Mouse (Mus musculus): ENCODE measurements around the gene Pgls. TPM values are rescaled to one million over a fixed set of nuclear protein-coding genes. Genes with fewer than 3 reads are reported as not detected.
A peak's percentile ranks its signal among the peaks of the same experiment; 100 is the strongest.

Pgls gene
- polyA plus RNA-seq, 1 experiment from 2014 or later, result 213 TPM

DNA sequence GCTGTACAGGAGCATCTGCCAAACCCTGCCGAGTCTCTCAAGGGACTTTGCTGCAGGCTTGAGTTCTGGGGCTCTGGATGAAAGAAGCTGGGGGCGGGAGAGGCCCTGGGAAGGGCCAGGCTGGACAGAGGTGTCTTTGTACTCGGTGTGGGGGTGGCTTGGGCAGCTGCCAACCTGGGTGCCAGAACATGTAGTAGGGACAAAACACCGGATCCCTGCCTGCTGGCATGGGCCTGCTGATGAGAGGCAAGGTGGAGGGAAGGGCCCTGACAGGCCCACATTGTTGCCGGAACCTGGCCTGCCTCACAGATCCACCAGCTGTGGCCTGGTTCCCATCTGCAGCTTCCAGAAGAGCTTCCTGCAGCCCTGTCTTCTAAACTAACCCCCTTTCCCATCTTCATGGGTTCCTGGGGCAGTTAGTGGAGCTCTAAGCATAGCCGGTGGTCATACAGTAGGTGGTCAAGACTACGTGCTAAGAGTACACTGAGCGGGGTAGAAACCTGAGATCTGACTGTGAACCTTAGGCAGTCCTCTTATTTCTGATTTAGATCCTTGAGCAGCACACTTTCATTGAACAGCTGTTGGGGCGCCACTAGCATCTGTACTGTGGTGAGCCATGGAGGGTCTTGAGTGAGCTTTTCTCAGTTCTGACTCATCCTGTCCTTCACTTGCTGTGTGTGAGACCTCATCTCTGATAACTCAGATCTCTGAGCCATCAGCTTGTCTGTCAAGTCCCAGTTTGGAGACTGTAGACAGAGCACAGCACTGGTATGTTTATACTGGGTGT is 18.9 kb upstream of the Pgls start:
- Histone ChIP-seq H3K4me3 (peak overlapping the region; percentile 66), H3K27ac (replicated peaks) (peak overlapping the region; percentile 80), H3K9ac (peak overlapping the region; percentile 18), H3K9me3 (no peaks in the 10 kb centered on the region), H3K27me3 (peaks cover 11% of the 10 kb centered on the region; the same call in 1 of the 2 replicates), H3K36me3 (no peaks in the 10 kb centered on the region), H3K4me2 (peak overlapping the region; percentile 84), H3K4me1 (replicated peaks) (peaks cover 53% of the 10 kb centered on the region)
- no peak for ATAC-seq (ENCODE audit: low read depth)
- WGBS, result 64% methylated on average over 9 of the region's 9 CpGs

DNA sequence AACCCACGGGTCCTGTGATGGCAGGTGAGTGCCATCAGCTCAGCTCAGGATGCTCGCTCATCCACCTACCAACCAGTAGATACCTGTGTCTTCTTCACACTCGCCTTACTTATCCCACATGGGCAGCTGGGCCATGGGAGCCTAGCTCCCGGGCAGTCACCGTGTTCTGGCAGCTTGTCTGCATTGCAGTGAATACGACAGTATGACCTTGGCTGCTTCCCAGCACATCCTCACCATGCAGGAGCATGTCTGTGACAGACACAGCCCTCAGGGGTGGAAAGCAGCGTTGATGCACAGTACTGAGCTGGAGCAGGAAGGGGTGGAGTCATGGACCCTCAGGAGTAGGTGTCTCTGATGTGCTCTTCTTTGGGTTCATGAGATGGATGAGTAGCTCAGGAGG is 17.6 kb upstream of the Pgls start:
- Histone ChIP-seq H3K9ac (no peak overlapping the region), H3K4me1 (replicated peaks) (peaks cover 40% of the 10 kb centered on the region), H3K4me2 (no peak overlapping the region), H3K9me3 (no peaks in the 10 kb centered on the region), H3K27ac (replicated peaks) (no peak overlapping the region), H3K27me3 (no peaks in the 10 kb centered on the region), H3K36me3 (peaks cover 1% of the 10 kb centered on the region; the same call in 1 of the 2 replicates), H3K4me3 (no peak overlapping the region)
- 71% methylated on average over 7 of the region's 7 CpGs for WGBS
- no peak for ATAC-seq (ENCODE audit: low read depth)

DNA sequence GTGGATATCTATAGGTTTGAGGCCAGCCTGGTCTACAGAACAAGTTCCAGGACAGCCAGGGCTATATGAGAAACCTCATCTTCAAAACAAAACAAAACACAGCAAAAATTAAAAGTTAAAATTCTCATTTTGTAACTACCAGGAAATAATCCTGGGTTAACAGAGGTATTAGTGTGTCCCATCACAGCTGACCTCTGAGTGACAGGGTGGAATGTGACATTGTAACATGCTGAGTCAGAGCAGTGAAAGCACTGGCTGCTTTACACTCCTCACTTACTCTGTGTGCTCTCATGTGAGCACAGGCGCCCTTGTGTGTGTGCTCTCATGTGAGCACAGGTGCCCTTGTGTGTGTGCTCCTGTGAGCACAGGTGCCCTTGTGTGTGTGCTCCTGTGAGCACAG is 17.0 kb upstream of the Pgls start:
- Histone ChIP-seq H3K4me3 (no peak overlapping the region), H3K27ac (replicated peaks) (no peak overlapping the region), H3K4me2 (no peak overlapping the region), H3K4me1 (replicated peaks) (peaks cover 44% of the 10 kb centered on the region), H3K9ac (no peak overlapping the region), H3K27me3 (no peaks in the 10 kb centered on the region), H3K36me3 (peaks cover 6% of the 10 kb centered on the region; the same call in 1 of the 2 replicates), H3K9me3 (no peaks in the 10 kb centered on the region)
- ATAC-seq (ENCODE audit: low read depth), result no peak
- WGBS, result 68% methylated on average over 1 of the region's 1 CpGs

DNA sequence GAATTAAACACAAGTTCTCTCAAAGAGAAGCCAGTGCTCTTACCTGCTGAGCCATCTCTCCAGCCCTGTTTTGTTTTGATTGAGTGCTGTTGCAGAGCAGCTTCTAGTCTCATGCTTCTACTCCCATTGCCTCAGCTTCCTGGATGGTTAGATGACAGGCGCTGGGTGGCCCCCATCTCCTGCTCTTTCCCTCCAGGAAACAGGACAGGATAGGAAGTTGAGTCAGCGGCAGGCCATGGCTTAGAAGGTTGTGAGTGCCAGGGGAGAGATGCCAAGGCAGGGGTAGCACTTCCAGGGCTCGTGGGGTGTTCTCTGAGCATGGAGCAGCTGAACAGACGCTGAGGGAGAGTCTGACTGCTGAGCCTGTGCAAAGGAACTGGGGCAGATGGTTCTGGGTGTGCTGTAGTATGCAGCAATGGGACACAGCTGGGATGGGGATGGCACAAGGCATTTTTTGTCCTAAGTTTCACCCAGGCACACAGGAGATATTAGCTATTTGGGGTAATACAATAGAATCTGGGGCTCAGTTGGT is 14.1 kb upstream of the Pgls start:
- Histone ChIP-seq H3K36me3 (peaks cover 31% of the 10 kb centered on the region), H3K9ac (no peak overlapping the region), H3K27me3 (no peaks in the 10 kb centered on the region), H3K4me1 (replicated peaks) (peaks cover 28% of the 10 kb centered on the region), H3K4me3 (no peak overlapping the region), H3K4me2 (no peak overlapping the region), H3K27ac (replicated peaks) (no peak overlapping the region), H3K9me3 (no peaks in the 10 kb centered on the region)
- ATAC-seq (ENCODE audit: low read depth), result no peak
- 82% methylated on average over 4 of the region's 4 CpGs for WGBS

DNA sequence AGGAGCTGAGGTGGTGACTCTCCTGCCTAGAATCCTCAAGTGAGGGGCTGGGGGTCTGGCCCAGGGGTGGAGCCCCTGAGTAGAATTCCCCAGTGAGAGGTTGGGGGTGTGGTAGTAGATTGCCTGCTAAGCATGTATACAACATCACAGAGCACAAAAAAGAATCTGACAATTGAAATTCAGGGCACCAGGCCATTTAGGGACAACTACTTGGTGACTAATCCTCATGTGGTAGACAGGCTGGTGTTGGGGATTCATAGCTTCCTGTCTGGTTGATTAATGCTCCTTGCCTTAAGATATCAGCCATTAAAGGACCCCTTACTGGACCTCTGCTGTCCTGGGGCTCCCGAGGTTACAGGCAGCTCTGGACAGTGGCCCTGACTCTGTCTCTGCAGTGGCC is 13.0 kb upstream of the Pgls start:
- H3K4me1 ChIP-seq (replicated peaks), result peaks cover 23% of the 10 kb centered on the region
- no peaks in the 10 kb centered on the region for H3K27me3 ChIP-seq
- no peak overlapping the region for H3K27ac ChIP-seq (replicated peaks)
- H3K36me3 ChIP-seq, result peaks cover 36% of the 10 kb centered on the region
- 53% methylated on average over 1 of the region's 1 CpGs for WGBS
- H3K4me2 ChIP-seq, result no peak overlapping the region
- no peak for ATAC-seq (ENCODE audit: low read depth)
- H3K4me3 ChIP-seq, result no peak overlapping the region
- no peak overlapping the region for H3K9ac ChIP-seq
- H3K9me3 ChIP-seq, result no peaks in the 10 kb centered on the region

DNA sequence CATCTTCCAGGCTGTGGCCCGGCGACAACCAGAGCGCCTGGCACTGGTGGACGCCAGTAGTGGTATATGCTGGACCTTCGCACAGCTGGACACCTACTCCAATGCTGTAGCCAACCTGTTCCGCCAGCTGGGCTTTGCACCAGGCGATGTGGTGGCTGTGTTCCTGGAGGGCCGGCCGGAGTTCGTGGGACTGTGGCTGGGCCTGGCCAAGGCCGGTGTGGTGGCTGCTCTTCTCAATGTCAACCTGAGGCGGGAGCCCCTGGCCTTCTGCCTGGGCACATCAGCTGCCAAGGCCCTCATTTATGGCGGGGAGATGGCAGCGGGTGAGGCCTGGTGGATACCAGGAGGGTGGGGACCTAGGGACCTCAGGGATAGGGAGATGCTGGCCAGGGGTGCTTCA is 12.5 kb upstream of the Pgls start:
- ATAC-seq (ENCODE audit: low read depth), result no peak

DNA sequence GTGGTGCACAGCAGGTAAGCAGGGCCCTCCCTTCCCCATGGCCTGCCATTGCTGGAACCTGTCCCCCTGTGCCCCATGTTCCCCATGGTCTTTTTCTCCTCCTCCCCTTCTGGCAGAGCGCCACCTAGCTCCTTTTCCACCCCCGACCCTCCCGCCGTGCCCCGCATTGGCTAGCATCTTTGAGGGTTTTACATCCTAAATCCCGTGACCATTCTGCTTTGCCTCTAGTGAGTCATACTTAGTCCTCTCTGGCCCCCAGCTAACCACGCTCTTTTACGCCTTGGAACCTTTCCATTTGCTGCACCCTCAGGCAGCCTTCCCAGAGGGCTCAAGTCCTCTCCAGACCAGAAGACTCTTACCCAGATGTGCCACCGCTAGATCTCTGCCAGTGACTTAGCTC is 11.8 kb upstream of the Pgls start:
- no peak; the same call in 1 of the 2 replicates for ATAC-seq (ENCODE audit: low read depth)
- Histone ChIP-seq H3K9me3 (no peaks in the 10 kb centered on the region), H3K27me3 (no peaks in the 10 kb centered on the region), H3K4me2 (no peak overlapping the region), H3K9ac (no peak overlapping the region), H3K4me1 (replicated peaks) (peaks cover 15% of the 10 kb centered on the region), H3K36me3 (peaks cover 48% of the 10 kb centered on the region), H3K27ac (replicated peaks) (no peak overlapping the region), H3K4me3 (no peak overlapping the region)
- 21% methylated on average over 9 of the region's 9 CpGs for WGBS

More for the DNA sequence above, 12.5 kb upstream of the Pgls start:
- Histone ChIP-seq H3K4me3 (no peak overlapping the region), H3K4me1 (replicated peaks) (peaks cover 19% of the 10 kb centered on the region), H3K27ac (replicated peaks) (0 out of 2 replicates have a peak overlapping the region, but pooled peaks have one; percentile 5), H3K36me3 (peaks cover 40% of the 10 kb centered on the region), H3K9ac (no peak overlapping the region), H3K4me2 (no peak overlapping the region), H3K9me3 (no peaks in the 10 kb centered on the region), H3K27me3 (no peaks in the 10 kb centered on the region)
- WGBS, result 84% methylated on average over 14 of the region's 14 CpGs

DNA sequence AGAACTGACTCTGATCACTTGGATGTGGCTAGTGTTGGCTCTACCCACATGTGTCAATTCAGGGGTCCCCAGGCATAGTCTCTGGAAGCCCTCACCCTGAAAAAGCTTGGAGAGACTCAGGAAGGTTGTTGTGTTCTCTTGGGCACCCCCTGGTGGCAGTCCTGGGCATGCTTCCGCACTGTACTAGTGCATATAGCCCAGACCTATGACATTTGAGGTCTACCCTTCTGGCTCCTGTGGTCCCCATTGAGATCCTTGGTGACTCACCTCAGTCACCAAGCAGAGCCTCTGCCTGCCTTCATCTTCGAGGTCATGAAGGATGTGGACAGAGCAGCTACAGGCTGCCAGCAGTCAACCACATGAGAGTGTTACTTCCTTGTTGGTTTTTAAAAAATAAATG is 5.1 kb upstream of the Pgls start:
- peaks cover 45% of the 10 kb centered on the region for H3K36me3 ChIP-seq
- H3K27ac ChIP-seq (replicated peaks), result no peak overlapping the region
- H3K4me1 ChIP-seq (replicated peaks), result peaks cover 11% of the 10 kb centered on the region
- H3K4me3 ChIP-seq, result no peak overlapping the region
- 72% methylated on average over 2 of the region's 2 CpGs for WGBS
- H3K27me3 ChIP-seq, result no peaks in the 10 kb centered on the region
- H3K9ac ChIP-seq, result no peak overlapping the region
- ATAC-seq (ENCODE audit: low read depth), result no peak
- no peaks in the 10 kb centered on the region for H3K9me3 ChIP-seq
- no peak overlapping the region for H3K4me2 ChIP-seq

DNA sequence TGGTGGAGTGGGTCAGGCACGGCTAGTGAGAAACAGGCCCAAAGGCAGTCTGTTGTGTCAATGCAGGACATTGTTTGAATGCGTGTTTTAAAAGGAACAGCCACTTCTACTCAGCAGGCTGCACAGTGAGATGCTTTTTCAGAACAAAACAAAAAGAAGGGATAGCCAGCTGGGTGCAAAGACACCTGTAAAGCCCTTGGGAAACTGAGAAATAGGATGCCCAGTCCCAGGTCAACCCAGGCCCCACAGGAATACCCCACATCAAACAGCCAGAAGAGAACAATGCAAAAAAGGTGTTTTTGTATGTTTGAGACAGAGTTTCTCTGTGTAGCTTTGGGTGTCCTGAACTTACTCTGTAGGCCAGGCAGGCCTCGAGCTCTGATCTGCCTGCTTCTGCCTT is 3.2 kb upstream of the Pgls start:
- H3K9ac ChIP-seq, result no peak overlapping the region
- no peak overlapping the region for H3K27ac ChIP-seq (replicated peaks)
- H3K9me3 ChIP-seq, result no peaks in the 10 kb centered on the region
- 66% methylated on average over 3 of the region's 3 CpGs for WGBS
- no peak overlapping the region for H3K4me2 ChIP-seq
- H3K4me1 ChIP-seq (replicated peaks), result peaks cover 25% of the 10 kb centered on the region
- no peak overlapping the region for H3K4me3 ChIP-seq
- no peaks in the 10 kb centered on the region for H3K27me3 ChIP-seq
- peaks cover 36% of the 10 kb centered on the region for H3K36me3 ChIP-seq
- ATAC-seq (ENCODE audit: low read depth), result no peak

DNA sequence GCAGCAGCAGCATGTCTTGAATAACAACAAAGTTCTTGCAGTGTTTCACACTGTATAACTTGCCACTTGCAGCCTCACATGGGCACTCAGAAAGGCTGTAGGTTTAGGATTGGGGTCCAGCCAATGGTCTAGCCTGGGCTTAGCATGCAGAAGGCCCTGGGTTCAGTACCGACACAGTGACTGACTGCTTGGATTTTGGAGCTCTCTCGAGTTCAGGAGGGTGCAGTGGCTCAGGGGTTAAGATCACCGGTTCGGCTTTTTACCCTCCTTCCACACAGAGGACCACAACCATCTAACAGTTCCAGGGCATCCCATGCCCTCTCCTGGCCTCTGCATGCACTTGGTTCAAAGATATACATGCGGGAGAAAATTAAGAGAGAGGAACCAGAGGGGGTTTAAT is 959 bp upstream of the Pgls start:
- peaks cover 20% of the 10 kb centered on the region for H3K36me3 ChIP-seq
- no peak for ATAC-seq (ENCODE audit: low read depth)
- peak overlapping the region; percentile 68 for H3K4me3 ChIP-seq
- H3K4me2 ChIP-seq, result peak overlapping the region; percentile 92
- 27% methylated on average over 5 of the region's 5 CpGs for WGBS
- peak overlapping the region; percentile 92 for H3K9ac ChIP-seq
- H3K27me3 ChIP-seq, result no peaks in the 10 kb centered on the region
- H3K27ac ChIP-seq (replicated peaks), result peak overlapping the region; percentile 98
- H3K9me3 ChIP-seq, result no peaks in the 10 kb centered on the region
- H3K4me1 ChIP-seq (replicated peaks), result peaks cover 35% of the 10 kb centered on the region

DNA sequence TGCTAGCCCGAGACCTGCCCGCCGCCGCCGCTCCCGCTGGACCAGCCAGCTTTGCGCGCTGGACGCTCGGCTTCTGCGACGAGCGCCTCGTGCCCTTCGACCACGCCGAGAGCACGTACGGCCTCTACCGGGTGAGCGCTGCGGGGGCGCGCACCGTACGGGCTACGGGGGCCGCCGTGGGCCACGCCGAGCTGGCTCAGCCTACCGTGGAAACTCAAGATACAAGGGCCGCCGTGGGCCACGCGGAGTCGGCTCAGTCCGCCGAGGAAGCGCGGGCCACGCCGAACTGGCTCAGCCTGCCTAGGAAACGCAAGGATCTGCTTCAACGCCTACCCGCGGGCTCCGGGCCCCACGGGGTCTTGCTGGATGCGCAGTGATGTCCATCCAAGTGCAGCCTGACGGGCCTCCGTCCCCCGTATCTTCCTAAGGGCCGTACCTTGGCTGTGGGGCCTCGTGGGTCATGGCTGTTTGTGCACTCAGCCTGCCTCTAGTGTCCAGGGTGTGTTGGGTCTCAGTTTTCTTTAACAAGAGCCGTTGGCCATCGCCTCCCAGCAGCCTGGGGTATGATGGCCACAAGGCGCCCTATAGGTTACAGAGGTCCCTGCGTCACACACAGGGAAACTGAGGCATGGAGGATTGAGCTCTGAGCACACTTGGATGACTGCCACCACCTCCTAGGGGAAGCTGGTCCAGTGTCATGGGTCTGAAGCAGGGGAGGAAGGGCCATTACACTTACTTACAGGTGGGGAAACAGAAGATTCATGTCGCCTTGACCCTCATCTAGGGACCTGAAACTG is 596 bp downstream of the Pgls start:
- Histone ChIP-seq H3K27ac (replicated peaks) (peak overlapping the region; percentile 98), H3K36me3 (peaks cover 6% of the 10 kb centered on the region), H3K4me1 (replicated peaks) (peaks cover 41% of the 10 kb centered on the region), H3K9ac (peak overlapping the region; percentile 92), H3K27me3 (no peaks in the 10 kb centered on the region), H3K4me3 (peak overlapping the region; percentile 68), H3K4me2 (peak overlapping the region; percentile 92), H3K9me3 (no peaks in the 10 kb centered on the region)
- WGBS, result 5% methylated on average over 59 of the region's 60 CpGs
- peak; percentile 72 for ATAC-seq (ENCODE audit: low read depth)
